Mouse (Mus musculus): Measurements from ENCODE around the gene Ppp1r8.
"Not testable (repeated sequence)": the region's sequence is repeated elsewhere in the genome, so short reads cannot be mapped to it uniquely, and the experiment has no call there.

Gene Ppp1r8

GRCm38 (mm10) chr4:132806620-132807191, 36.3 kb downstream of the Ppp1r8 start:
- no peak for DNase-seq (ENCODE audit: low read depth)

GRCm38 (mm10) chr4:132805599-132806197, 37.3 kb downstream of the Ppp1r8 start:
- DNase-seq (ENCODE audit: low read depth) = peak; percentile 56

GRCm38 (mm10) chr4:132805146-132805545, 37.8 kb downstream of the Ppp1r8 start:
- DNase-seq (ENCODE audit: low read depth) = no peak

- peak; percentile 30 for DNase-seq (ENCODE audit: low read depth)
These were observed 38.6 kb downstream of the Ppp1r8 start for GRCm38 (mm10) chr4:132804331-132804730.

GRCm38 (mm10) chr4:132803876-132804275, 39.1 kb downstream of the Ppp1r8 start:
- DNase-seq (ENCODE audit: low read depth) = no peak

- no peak for DNase-seq (ENCODE audit: low read depth)
These were observed 39.8 kb downstream of the Ppp1r8 start for GRCm38 (mm10) chr4:132803212-132803611.

- no peak for DNase-seq (ENCODE audit: low read depth)
These were observed 40.8 kb downstream of the Ppp1r8 start for GRCm38 (mm10) chr4:132802171-132802637.

- no peak for DNase-seq (ENCODE audit: low read depth)
These were observed 41.5 kb downstream of the Ppp1r8 start for GRCm38 (mm10) chr4:132801176-132802077.

- no peak for DNase-seq (ENCODE audit: low read depth)
These were observed 43.1 kb downstream of the Ppp1r8 start for GRCm38 (mm10) chr4:132799845-132800244.

- DNase-seq (ENCODE audit: low read depth) = not testable (repeated sequence)
These were observed 44.3 kb downstream of the Ppp1r8 start for GRCm38 (mm10) chr4:132798666-132799065.

GRCm38 (mm10) chr4:132798028-132798427, 44.9 kb downstream of the Ppp1r8 start:
- DNase-seq (ENCODE audit: low read depth) = no peak

GRCm38 (mm10) chr4:132797461-132797860, 45.5 kb downstream of the Ppp1r8 start:
- peak; percentile 34 for DNase-seq (ENCODE audit: low read depth)

GRCm38 (mm10) chr4:132796196-132796886, 46.6 kb downstream of the Ppp1r8 start, which contains the start of gene Themis2:
Gene Themis2, minus strand, starts transcription at chr4:132796387.
- peak; percentile 68 for DNase-seq (ENCODE audit: low read depth)

- no peak for DNase-seq (ENCODE audit: low read depth)
These were observed 47.8 kb downstream of the Ppp1r8 start for GRCm38 (mm10) chr4:132795171-132795570.

- DNase-seq (ENCODE audit: low read depth) = peak; percentile 31
These were observed 48.2 kb downstream of the Ppp1r8 start for GRCm38 (mm10) chr4:132794760-132795159.

- peak; percentile 59 for DNase-seq (ENCODE audit: low read depth)
These were observed 48.9 kb downstream of the Ppp1r8 start for GRCm38 (mm10) chr4:132794028-132794427.

GRCm38 (mm10) chr4:132793322-132794004, 49.5 kb downstream of the Ppp1r8 start:
- DNase-seq (ENCODE audit: low read depth) = peak; percentile 38

- no peak for DNase-seq (ENCODE audit: low read depth)
These were observed 53.2 kb downstream of the Ppp1r8 start for GRCm38 (mm10) chr4:132789731-132790130.

GRCm38 (mm10) chr4:132785228-132785627, 57.7 kb downstream of the Ppp1r8 start:
- no peak for DNase-seq (ENCODE audit: low read depth)

- no peak for DNase-seq (ENCODE audit: low read depth)
These were observed 59.2 kb downstream of the Ppp1r8 start for GRCm38 (mm10) chr4:132783732-132784131.

- DNase-seq (ENCODE audit: low read depth) = no peak
These were observed 62.7 kb downstream of the Ppp1r8 start for GRCm38 (mm10) chr4:132780288-132780687.

Measured in 416B (cell line).